Mouse (Mus musculus) left cerebral cortex, adult 11 months (tissue): Measurements from ENCODE around the gene Fam89a.
A peak's percentile ranks its signal among the peaks of the same experiment; 100 is the strongest.

Source experiments
- DNase-seq: peaks from one replicate; pipeline ENCODE4 v3.0.0; 2022; ENCODE audit warnings: low spot score

Fam89a gene

DNA sequence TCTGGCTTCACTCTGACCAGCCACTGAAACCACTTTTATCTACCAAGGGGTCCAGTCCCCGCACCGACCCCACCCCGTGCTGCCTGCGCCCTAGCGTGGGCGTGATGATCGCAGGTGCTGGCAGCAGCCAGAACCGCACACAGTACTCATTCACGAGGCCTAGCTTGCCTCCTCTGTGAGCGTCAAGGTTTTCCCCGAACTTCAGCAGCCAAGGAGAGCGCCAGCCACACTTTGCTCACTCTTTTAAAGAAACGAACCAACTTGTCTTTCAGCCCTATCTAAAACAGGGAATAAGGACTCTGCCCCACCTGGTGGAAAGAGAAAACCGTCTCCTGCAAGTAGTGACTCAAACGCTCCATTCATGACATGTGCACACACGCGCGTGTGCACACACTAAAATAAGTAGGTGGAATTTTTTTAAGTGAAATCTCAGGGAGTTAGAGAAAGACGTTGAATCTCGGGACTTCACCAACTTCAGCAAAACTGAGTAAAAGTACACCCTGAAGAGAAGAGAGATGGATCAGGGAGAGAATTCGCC, 762 bp upstream of the Fam89a start:
- no peak for DNase-seq

DNA sequence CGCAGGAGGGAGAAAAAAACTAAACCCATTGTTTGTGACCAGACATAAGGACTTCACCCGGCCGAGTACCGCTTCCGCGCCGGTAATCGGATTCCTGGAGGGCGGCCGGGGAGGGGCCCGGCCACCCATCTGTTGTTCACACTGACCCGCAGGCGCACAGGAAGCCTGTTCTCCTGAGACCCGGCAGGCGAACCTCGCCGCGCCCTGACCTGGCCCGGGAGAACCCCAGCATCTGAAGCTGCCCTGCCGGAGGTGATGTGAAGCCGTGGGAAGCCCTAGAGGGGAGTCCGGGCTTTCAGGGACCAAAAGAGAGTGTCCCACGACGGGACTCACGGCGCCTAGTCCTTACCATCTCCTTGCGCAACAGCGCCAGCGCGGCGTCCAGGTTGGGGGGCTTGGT, 441 bp downstream of the Fam89a start:
- DNase-seq: no peak

- DNase-seq: no peak
These were observed 5.0 kb downstream of the Fam89a start for GRCm38 (mm10) chr8:124746661-124747060.

DNA sequence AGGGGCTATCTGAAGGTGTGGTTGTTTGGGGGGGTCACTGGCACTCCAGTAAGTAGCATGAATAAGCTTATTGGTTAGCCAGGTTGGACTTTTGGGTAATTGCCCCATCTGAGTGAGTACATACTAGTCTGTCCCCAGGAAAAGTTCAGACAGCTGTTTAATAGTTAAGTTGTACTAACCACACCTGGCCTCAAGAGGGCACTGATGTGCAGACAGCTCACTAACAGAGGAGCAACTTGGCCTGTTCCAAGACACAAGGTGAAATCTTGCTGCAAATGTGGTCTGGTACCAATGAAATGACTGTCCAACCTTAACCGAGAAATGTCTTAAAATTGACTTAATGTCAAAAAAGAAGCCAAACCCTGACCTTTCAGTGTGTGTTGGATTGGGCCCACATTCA, 12.4 kb downstream of the Fam89a start:
- no peak for DNase-seq

DNA sequence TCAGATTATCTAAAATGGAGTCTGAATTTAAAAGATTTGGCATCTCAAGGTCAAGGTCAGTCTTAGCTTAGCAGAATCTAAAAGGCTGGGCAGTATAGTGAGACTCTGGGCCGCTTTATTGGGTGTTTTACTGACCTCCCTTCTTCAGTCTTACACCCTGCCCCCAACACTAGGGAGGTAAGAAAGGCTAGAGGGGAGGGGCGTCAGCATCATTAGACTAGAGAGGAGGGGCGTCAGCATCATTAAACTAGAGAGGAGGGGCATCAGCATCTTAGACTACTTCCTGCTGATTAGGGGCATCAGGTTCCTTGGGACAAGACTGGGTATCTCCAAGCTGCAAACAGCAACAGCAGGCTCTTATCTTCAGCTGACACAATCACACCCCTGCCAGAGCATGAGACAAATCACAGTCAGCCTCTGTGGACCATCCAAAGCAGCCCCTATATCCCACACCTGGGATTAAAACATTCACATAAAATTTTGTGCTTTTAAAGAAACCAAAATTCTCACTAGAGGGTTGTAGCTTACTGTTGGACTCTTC, 16.2 kb downstream of the Fam89a start:
- no peak for DNase-seq

DNA sequence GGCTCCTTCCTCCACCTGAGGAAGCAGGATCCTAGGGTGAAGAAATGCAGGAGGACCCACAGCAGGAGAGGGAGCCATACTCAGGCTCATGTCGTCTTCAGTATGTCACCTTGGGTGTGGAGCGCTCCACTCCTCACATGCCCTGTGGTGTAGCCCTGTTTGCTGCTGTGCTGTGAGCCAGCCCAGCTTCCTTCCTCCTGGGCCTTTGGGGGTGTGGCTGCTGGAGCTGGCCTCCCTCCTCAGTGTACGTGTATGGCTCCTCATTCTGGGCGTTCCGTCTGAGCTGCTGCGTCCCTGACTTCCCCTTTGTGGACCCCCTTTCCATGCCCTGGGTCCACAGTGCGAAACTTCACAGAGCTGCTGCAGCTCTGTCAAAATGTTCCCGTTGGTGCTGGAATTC, 18.8 kb downstream of the Fam89a start:
- no peak for DNase-seq

GRCm38 (mm10) chr8:124724301-124724700, 27.3 kb downstream of the Fam89a start:
- no peak for DNase-seq

GRCm38 (mm10) chr8:124721862-124722515, 29.6 kb downstream of the Fam89a start, which contains the start of the genes Ttc13 and Arv1:
Gene Ttc13, minus strand, starts transcription at chr8:124721983.
Gene Arv1, plus strand, starts transcription at chr8:124722139.
- DNase-seq: peak; percentile 95

DNA sequence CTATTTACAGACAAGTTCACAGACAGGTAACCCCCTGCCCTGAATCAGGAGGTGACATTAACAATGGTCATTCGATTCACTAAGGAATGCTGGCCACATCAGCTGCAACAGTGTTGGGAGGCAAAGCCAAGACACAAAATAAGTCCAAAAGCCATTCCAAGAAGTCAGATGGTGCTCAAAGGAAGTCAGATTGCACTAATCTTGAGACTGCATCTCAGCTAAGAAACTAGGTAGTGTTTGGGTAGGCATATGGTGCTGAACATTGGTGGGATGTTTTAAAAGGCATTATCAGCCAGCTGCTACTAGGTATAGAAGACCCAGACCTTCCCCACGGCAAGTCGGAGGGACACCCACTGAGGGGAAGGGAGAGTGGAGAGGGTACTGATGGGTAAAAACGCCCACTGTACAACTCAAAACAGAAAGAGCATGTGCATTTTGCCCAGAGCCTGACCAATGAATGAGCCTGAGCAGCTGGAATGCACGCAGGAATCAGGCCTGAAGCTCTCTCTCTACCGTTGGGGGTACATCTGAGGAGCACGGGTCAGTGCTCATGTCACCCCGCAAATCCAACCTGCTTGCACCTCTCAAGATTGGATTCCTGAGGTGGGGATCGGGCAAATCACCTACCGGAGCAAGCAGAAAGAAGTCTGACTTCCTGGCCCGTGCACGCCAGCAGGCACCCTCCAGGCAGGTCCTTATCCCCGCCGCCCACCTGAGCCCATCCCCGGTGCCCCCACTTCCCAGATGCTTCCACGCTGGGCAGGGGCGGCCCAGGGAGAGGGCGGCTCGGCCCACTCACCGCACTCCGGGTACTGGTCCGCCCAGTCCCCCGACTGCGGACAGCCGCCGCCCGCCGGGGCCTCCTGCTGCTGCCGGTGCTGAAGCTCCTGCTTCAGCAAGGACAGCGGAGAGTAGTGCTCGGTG, 30.4 kb downstream of the Fam89a start:
- no peak for DNase-seq

- DNase-seq: no peak
These were observed 31.5 kb downstream of the Fam89a start for GRCm38 (mm10) chr8:124720133-124720532.

DNA sequence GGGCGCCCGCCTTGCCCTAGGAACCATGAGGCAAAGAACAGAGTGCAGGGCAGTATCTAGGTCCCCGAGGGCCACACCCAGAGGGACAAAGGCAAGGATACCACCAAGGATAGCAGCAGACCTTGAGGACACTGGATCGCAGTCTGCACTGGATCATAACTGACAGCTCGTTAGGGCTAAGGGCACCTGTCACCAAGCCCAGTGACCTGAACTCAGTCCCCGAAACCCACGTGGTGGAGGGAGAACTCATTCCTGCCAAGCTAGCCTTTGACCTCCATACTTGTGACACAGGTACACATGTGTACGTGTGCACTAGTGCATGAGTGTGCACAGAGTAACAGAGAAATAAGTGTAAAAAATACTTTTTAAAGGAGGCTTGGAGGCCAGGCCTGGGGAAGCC, 35.9 kb downstream of the Fam89a start:
- no peak for DNase-seq

- DNase-seq: no peak
These were observed 38.4 kb downstream of the Fam89a start for GRCm38 (mm10) chr8:124713207-124713606.

DNA sequence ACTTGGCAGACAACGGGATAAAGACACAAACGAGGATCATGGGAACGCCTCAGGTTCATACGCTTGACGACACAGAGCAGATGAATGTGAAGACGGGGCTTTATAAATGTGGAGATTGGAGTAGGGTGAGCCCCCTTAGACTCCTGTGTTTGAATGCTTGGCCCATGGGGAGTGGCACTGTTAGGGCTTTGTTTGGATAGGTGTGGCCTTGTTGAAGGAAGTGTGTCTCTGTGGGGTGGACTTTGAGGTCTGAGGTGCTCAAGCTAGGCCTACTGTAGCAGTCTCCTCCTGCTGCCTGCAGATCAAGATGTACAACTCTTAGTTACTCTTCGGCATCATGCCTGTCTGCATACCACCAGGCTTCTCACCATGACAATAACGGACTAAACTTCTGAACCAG, 45.8 kb downstream of the Fam89a start:
- no peak for DNase-seq

DNA sequence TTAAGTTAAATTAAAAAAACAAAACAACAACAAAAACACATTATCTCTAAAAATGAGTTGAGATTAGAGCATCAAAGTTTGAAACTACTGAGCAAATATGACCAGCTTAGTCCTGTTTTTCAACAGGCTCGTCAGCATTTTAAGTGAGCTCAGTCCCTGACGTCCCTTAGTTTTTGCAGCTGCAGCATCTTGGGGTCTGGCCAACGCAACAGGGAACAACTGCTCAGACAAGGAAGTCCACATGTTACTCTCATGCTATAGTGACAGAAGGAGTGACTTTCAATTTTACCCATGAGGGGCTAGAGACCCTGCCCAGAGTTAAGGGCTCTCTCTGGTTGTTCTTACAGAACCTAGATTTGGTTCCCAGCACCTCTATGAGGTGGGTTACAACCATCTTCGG, 47.3 kb downstream of the Fam89a start:
- DNase-seq: no peak

- no peak for DNase-seq
These were observed 48.1 kb downstream of the Fam89a start for GRCm38 (mm10) chr8:124703526-124703925.

DNA sequence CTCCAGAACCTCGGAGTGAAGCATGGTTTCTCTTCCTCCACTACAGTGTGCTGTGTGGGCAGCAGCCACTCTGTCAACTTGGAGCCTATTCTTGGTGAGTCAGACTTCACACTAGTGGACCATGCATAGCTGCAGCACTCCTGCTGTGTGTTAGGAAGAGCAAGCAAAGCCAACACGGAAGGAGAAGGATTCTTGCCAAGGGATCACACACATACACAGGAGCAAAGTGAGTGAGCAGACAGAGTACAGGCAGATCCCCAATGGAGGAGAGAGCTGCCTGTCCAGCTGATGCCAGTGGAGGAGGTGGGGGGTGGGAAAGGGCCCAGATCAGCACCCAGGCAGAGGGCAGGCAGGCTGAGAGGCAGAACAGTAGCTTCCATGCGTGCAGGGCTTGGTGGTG, 49.4 kb downstream of the Fam89a start:
- DNase-seq: no peak

DNA sequence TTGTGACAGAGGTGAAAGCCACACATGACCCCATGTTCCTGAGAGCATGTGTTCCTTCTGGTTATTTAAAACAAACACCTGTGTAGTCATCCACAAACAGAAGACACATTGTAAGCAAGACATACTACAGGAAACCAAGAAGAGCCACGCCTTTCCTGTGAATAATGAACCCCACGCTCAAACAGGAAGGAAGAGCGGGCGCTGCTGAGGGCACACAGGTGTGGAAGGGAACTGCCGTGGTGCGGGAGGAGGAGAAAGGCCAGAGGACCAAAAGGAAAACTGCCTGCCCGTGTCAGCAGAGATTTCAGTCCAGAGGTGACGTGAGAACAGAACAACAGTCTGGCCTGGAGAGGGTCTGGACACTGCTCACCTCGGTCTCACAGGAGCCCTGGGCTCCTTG, 50.6 kb downstream of the Fam89a start:
- DNase-seq: no peak

GRCm38 (mm10) chr8:124700271-124700670, 51.4 kb downstream of the Fam89a start:
- no peak for DNase-seq

DNA sequence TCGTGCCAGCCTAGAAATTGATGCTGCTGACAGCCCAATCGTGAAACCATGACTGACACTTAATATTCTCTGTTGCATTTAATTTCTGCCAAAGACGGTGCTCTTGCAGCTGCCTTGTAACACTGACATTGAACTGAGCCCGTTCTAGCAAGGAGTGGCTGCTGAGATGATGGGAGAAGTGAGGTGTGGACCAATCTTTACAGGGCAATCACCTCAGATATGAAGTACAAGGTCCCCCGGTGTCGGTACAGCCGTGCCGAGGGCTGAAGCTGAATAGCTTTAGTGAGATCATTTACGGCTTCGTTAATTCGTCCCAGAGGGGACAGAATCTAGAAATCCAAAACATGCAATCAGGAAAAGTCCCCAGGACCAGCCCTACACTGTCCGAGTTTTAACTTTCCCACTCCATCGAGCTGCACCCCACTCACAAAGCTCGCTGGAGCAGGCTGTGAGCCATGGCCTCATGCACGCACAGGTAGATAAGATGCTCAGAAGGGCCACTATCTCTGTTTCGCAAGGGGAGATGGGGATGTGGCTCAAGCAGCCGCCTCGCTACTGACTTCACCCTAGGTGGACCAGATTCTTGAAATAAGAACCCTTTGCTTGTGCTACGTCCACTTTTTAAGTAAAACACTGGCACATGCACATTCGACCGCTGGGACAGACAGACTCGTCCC, 56.1 kb downstream of the Fam89a start:
- no peak for DNase-seq

DNA sequence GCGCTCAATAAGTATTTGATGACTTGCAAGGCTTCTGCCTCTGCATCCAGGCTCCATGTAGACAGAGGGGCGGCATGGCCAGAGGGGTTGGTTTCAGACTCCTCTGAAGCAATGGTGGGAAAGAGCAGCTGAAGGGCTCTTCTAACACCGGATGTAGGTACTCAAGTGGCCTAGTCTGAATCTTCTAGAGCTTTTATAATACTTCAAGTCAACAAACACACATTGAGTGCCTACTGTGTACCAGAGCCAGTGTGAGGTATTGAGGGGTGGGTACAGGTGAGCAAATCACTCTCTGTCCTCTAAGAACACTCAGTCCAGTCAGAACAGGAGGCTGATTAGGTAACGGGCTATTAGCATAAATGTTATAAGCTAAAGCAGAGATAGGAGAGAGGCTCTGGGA, 59.9 kb downstream of the Fam89a start:
- DNase-seq: no peak
